Mouse (Mus musculus) limb, embryonic 15.5 days (tissue): ENCODE data around the gene Olfr686. TPM values are rescaled to one million over a fixed set of nuclear protein-coding genes. Genes with fewer than 3 reads are reported as not detected.

Experiments
- polyA plus RNA-seq: library from polyadenylated mRNA; unstranded; fragments of >200 nt; fragmentation: Nextera tagmentation; extraction: Ambion mirVana; gene quantifications from 2 replicates; pipeline ENCODE4 v1.2.1, GENCODE M21; 2015

The Olfr686 gene
- polyA plus RNA-seq, 1 experiment from 2014 or later, result not detected

Other genes with a start within 250 kb of the Olfr686 start
- not detected in 2 replicates for gene Olfr670, start 244.9 kb downstream of the Olfr686 start, polyA plus RNA-seq
- not detected in 2 replicates for gene Olfr671, start 228.4 kb downstream of the Olfr686 start, polyA plus RNA-seq
- not detected in 2 replicates for gene Olfr672, start 205.5 kb downstream of the Olfr686 start, polyA plus RNA-seq
- gene Olfr675, start 179.0 kb downstream of the Olfr686 start, polyA plus RNA-seq, result not detected in 2 replicates
- gene Olfr676, start 174.8 kb downstream of the Olfr686 start, polyA plus RNA-seq, result not detected in 2 replicates
- not detected in 2 replicates for gene Olfr677, start 156.1 kb downstream of the Olfr686 start, polyA plus RNA-seq
- not detected in 2 replicates for gene Olfr678, start 143.0 kb downstream of the Olfr686 start, polyA plus RNA-seq
- not detected in 2 replicates for gene Olfr679, start 126.3 kb downstream of the Olfr686 start, polyA plus RNA-seq
- not detected in 2 replicates for gene Olfr680-ps1, start 114.7 kb downstream of the Olfr686 start, polyA plus RNA-seq
- gene Olfr681, start 90.6 kb downstream of the Olfr686 start, polyA plus RNA-seq, result not detected in 2 replicates
- not detected in 2 replicates for gene Olfr683, start 60.5 kb downstream of the Olfr686 start, polyA plus RNA-seq
- not detected in 2 replicates for gene Olfr684, start 43.8 kb downstream of the Olfr686 start, polyA plus RNA-seq
- gene Olfr685, start 21.5 kb downstream of the Olfr686 start, polyA plus RNA-seq, result not detected in 2 replicates
- gene Olfr688, start 80.6 kb upstream of the Olfr686 start, polyA plus RNA-seq, result not detected in 2 replicates
- gene Olfr689, start 103.7 kb upstream of the Olfr686 start, polyA plus RNA-seq, result not detected in 2 replicates
- gene Olfr690, start 126.6 kb upstream of the Olfr686 start, polyA plus RNA-seq, result not detected in 2 replicates
- gene Olfr691, start 134.8 kb upstream of the Olfr686 start, polyA plus RNA-seq, result not detected in 2 replicates
- not detected in 2 replicates for gene Olfr692, start 160.7 kb upstream of the Olfr686 start, polyA plus RNA-seq
- gene Gm5901, start 167.6 kb upstream of the Olfr686 start, polyA plus RNA-seq, result not detected in 2 replicates
- gene Fam160a2, start 192.6 kb upstream of the Olfr686 start, polyA plus RNA-seq, result 38.6 and 47.0 TPM in 2 replicates
- gene Cnga4, start 197.1 kb upstream of the Olfr686 start, polyA plus RNA-seq, result 0.05 TPM in 1 of 2 replicates, not detected in the other
- not detected in 2 replicates for gene Cckbr, start 218.2 kb upstream of the Olfr686 start, polyA plus RNA-seq